8 mouse cellular contexts compared by ENCODE assay signal in genomic region chr11:102881314-102882198, GRCm38 (mm10). TPM values are rescaled to one million over a fixed set of nuclear protein-coding genes. Genes with fewer than 3 reads are reported as not detected.
DNase-seq lines count a peak whose midpoint lies in the region; ATAC-seq and TF ChIP-seq lines count a peak whose summit lies in the region.

No protein-coding gene starts in this region.

- H3K36me3 ChIP-seq in MEL (ENCODE audit: control insufficient read depth in 1 of 2, insufficient read depth in 2 of 2, low read length in 2 of 2): peaks cover 7 to 22% of the 10 kb centered on the region in 2 experiments
- H3K36me3 ChIP-seq in forebrain, embryonic 13.5 days (ENCODE audit: poor library complexity, severe bottlenecking): peaks cover 12% of the 10 kb centered on the region
- peaks cover 8% of the 10 kb centered on the region; the same call in 1 of the 2 replicates for H3K36me3 ChIP-seq in liver, embryonic 11.5 days (ENCODE audit: control insufficient read depth, insufficient read depth, low read length)
- H3K36me3 ChIP-seq in stomach, postnatal 0 days (ENCODE audit: control insufficient read depth, insufficient read depth, low read length): no peaks in the 10 kb centered on the region; the same call in 1 of the 2 replicates

- TF ChIP-seq RAD21 in MEL (IDR thresholded peaks at IDR 0.05; ENCODE audit: low read depth, low read length): no peak

- H3K79me2 ChIP-seq in MEL (ENCODE audit: control insufficient read depth, insufficient read depth, low read length, poor library complexity): peaks cover 25% of the 10 kb centered on the region

- H3K4me1 ChIP-seq in MEL (ENCODE audit: control insufficient read depth in 1 of 2, insufficient read depth in 2 of 2, low read length in 2 of 2): peaks cover 0 to 28% of the 10 kb centered on the region in 2 experiments; a peak in 3 of 4 replicates
- peaks cover 23% of the 10 kb centered on the region for H3K4me1 ChIP-seq in forebrain, embryonic 13.5 days
- H3K4me1 ChIP-seq in liver, embryonic 11.5 days (replicated peaks; ENCODE audit: control insufficient read depth, insufficient read depth, low read length): peaks cover 15% of the 10 kb centered on the region
- H3K4me1 ChIP-seq in stomach, postnatal 0 days (replicated peaks; ENCODE audit: control insufficient read depth, insufficient read depth): 0 out of 2 replicates have a peak, but pooled peaks cover 3% of the 10 kb centered on the region

- 17% methylated on average over 13 of the region's 13 CpGs for WGBS in forebrain, embryonic 13.5 days
- WGBS in liver, embryonic 11.5 days: 17% methylated on average over 13 of the region's 13 CpGs
- WGBS in stomach, postnatal 0 days: 13% methylated on average over 13 of the region's 13 CpGs

- peak; percentile 65 to 66; a peak in 3 of 4 replicates for TF ChIP-seq EP300 in MEL (IDR thresholded peaks at IDR 0.05; ENCODE audit: low read depth in 1 of 2, low read length in 2 of 2)
- no peak for TF ChIP-seq EP300 in stomach, postnatal 0 days (optimal IDR thresholded peaks at IDR 0.05)

- peak overlapping the region; percentile 77 for H3K4me2 ChIP-seq in forebrain, embryonic 13.5 days
- H3K4me2 ChIP-seq in liver, embryonic 11.5 days: peak overlapping the region; percentile 79
- peak overlapping the region; percentile 75 for H3K4me2 ChIP-seq in stomach, postnatal 0 days (replicated peaks; ENCODE audit: low read depth)

- H3K27me3 ChIP-seq in MEL (ENCODE audit: control insufficient read depth in 1 of 2, insufficient read depth in 2 of 2, low read length in 2 of 2): no peaks in the 10 kb centered on the region
- H3K27me3 ChIP-seq in forebrain, embryonic 13.5 days: no peaks in the 10 kb centered on the region
- peaks cover 12% of the 10 kb centered on the region; the same call in 1 of the 2 replicates for H3K27me3 ChIP-seq in liver, embryonic 11.5 days (replicated peaks; ENCODE audit: control insufficient read depth, insufficient read depth, low read length)
- H3K27me3 ChIP-seq in stomach, postnatal 0 days (ENCODE audit: control insufficient read depth, insufficient read depth, low read length): no peaks in the 10 kb centered on the region

- no peaks in the 10 kb centered on the region for H3K9me3 ChIP-seq in MEL (replicated peaks; ENCODE audit: insufficient read depth, low read length)
- H3K9me3 ChIP-seq in forebrain, embryonic 13.5 days (replicated peaks): no peaks in the 10 kb centered on the region
- H3K9me3 ChIP-seq in liver, embryonic 11.5 days (ENCODE audit: control insufficient read depth, low read length): no peaks in the 10 kb centered on the region
- no peaks in the 10 kb centered on the region for H3K9me3 ChIP-seq in stomach, postnatal 0 days (ENCODE audit: control insufficient read depth, low read length)

- no peak for TF ChIP-seq CTCF in MEL (IDR thresholded peaks at IDR 0.05 in 2 of 3, conservative IDR thresholded peaks at IDR 0.05 in 1 of 3; ENCODE audit: control insufficient read depth in 1 of 3, insufficient read depth in 1 of 3, low read depth in 2 of 3, low read length in 3 of 3, poor library complexity in 1 of 3, severe bottlenecking in 1 of 3)
- TF ChIP-seq CTCF in stomach, postnatal 0 days (IDR thresholded peaks at IDR 0.05; ENCODE audit: low read depth): no peak

- TF ChIP-seq POLR2A in MEL (IDR thresholded peaks at IDR 0.05; ENCODE audit: control insufficient read depth in 1 of 2, insufficient read depth in 1 of 2, low read depth in 1 of 2, low read length in 2 of 2, poor library complexity in 1 of 2): no peak; a peak in 1 of 4 replicates

- no peak for ATAC-seq in forebrain, embryonic 13.5 days
- ATAC-seq in liver, embryonic 11.5 days (replicated peaks; ENCODE audit: low FRiP score): peak; percentile 35; the same call in 1 of the 2 replicates
- ATAC-seq in stomach, postnatal 0 days (ENCODE audit: low FRiP score, low TSS enrichment): no peak; the same call in 1 of the 2 replicates

- peak overlapping the region; percentile 90 for H3K27ac ChIP-seq in MEL (ENCODE audit: control insufficient read depth, low read depth, low read length)
- H3K27ac ChIP-seq in forebrain, embryonic 13.5 days: peak overlapping the region; percentile 79
- H3K27ac ChIP-seq in liver, embryonic 11.5 days (ENCODE audit: low read depth, low read length): no peak overlapping the region
- no peak overlapping the region for H3K27ac ChIP-seq in stomach, postnatal 0 days (replicated peaks)

- peak overlapping the region; percentile 40 to 68 for H3K4me3 ChIP-seq in MEL (ENCODE audit: control insufficient read depth in 1 of 2, insufficient read depth in 1 of 2, low read depth in 2 of 2, low read length in 2 of 2)
- peak overlapping the region; percentile 66 for H3K4me3 ChIP-seq in forebrain, embryonic 13.5 days
- peak overlapping the region; percentile 87 for H3K4me3 ChIP-seq in liver, embryonic 11.5 days (ENCODE audit: low read depth, low read length)
- H3K4me3 ChIP-seq in stomach, postnatal 0 days (ENCODE audit: low read depth, low read length): peak overlapping the region; percentile 69

- DNase-seq in kidney, adult 11 months: peak; percentile 5
- DNase-seq in kidney, postnatal 10 days: no peak
- DNase-seq in MEL (ENCODE audit: low read depth, low spot score): peak; percentile 79
- no peak for DNase-seq in liver, embryonic 11.5 days (ENCODE audit: low spot score)
- no peak for DNase-seq in stomach, postnatal 0 days (ENCODE audit: low spot score)
- no peak for DNase-seq in ovary, postnatal 10 days (ENCODE audit: low spot score)
- DNase-seq in retina, postnatal 1 day: no peak

- H3K9ac ChIP-seq in MEL (ENCODE audit: control insufficient read depth, low read depth, low read length, poor library complexity, severe bottlenecking): peak overlapping the region; percentile 89
- H3K9ac ChIP-seq in forebrain, embryonic 13.5 days: peak overlapping the region; percentile 83
- peak overlapping the region; percentile 39 for H3K9ac ChIP-seq in liver, embryonic 11.5 days (ENCODE audit: low read depth, low read length)
- H3K9ac ChIP-seq in stomach, postnatal 0 days (ENCODE audit: low read length): peak overlapping the region; percentile 82

TF ChIP-seq in MEL, 35 proteins besides CTCF, POLR2A, EP300 and RAD21 (continues in another document):
- TF ChIP-seq MEF2A (IDR thresholded peaks at IDR 0.05; ENCODE audit: extremely low read depth, insufficient replicate concordance, low read depth, low read length, poor library complexity, severe bottlenecking) (no peak), SMC3 (IDR thresholded peaks at IDR 0.05; ENCODE audit: low read depth, low read length) (no peak), USF1 (IDR thresholded peaks at IDR 0.05; ENCODE audit: low read depth, low read length) (0 out of 2 replicates have a peak, but pooled peaks have one; percentile 25), MAZ (IDR thresholded peaks at IDR 0.05; ENCODE audit: low read depth, low read length) (no peak), MAFK (IDR thresholded peaks at IDR 0.05; ENCODE audit: borderline replicate concordance, low read depth, low read length) (no peak), NELFE (IDR thresholded peaks at IDR 0.05; ENCODE audit: low read depth, low read length) (no peak), GATA1 (IDR thresholded peaks at IDR 0.05; ENCODE audit: low read depth, low read length) (peak; percentile 75), TBP (IDR thresholded peaks at IDR 0.05; ENCODE audit: low read depth, low read length) (peak; percentile 47; the same call in 1 of the 2 replicates)

RNA-seq across cellular contexts. Expression of gene Ccdc103, which starts 0.6 kb away (rescaled TPM):
- total RNA-seq in MEL (2012; rRNA removed): 1.6 and 2.1 TPM in 2 replicates
- 1 to 10 TPM in 1 of 2 experiments, not detected in 1; 1.4 TPM for polyA plus RNA-seq in MEL (2012; ENCODE audit: insufficient read depth in 1 of 2, insufficient read length in 2 of 2, low read depth in 1 of 2, low replicate concordance in 2 of 2, missing spikeins in 1 of 2)
- 1.8 and 2.8 TPM in 2 replicates for polyA plus RNA-seq in forebrain, embryonic 13.5 days (2015; fragmentation: Nextera tagmentation; extraction: Ambion mirVana)
- 0.78 and 1.1 TPM in 2 replicates for polyA plus RNA-seq in liver, embryonic 11.5 days (2014; fragmentation: Nextera tagmentation; extraction: Ambion mirVana)
- 0.30 and 0.56 TPM in 2 replicates for polyA plus RNA-seq in stomach, postnatal 0 days (2015; fragmentation: Nextera tagmentation; extraction: Ambion mirVana)

RNA-seq across cellular contexts. Expression of gene Eftud2, which starts 0.8 kb away (rescaled TPM):
- 261 and 266 TPM in 2 replicates for total RNA-seq in MEL (2012; rRNA removed)
- polyA plus RNA-seq in MEL (2012; ENCODE audit: insufficient read depth in 1 of 2, insufficient read length in 2 of 2, low read depth in 1 of 2, low replicate concordance in 2 of 2, missing spikeins in 1 of 2): 1,000 to 10,000 TPM in 1 of 2 experiments, 100 to 1,000 TPM in 1; 424 to 1,215 TPM
- polyA plus RNA-seq in forebrain, embryonic 13.5 days (2015; fragmentation: Nextera tagmentation; extraction: Ambion mirVana): 199 and 235 TPM in 2 replicates
- polyA plus RNA-seq in liver, embryonic 11.5 days (2014; fragmentation: Nextera tagmentation; extraction: Ambion mirVana): 259 and 279 TPM in 2 replicates
- polyA plus RNA-seq in stomach, postnatal 0 days (2015; fragmentation: Nextera tagmentation; extraction: Ambion mirVana): 62.0 and 65.2 TPM in 2 replicates

RNA-seq across cellular contexts. Expression of gene Fam187a, which starts 3.4 kb away (rescaled TPM):
- 0.08 TPM in 1 of 2 replicates, not detected in the other for total RNA-seq in MEL (2012; rRNA removed)
- polyA plus RNA-seq in MEL (2012; ENCODE audit: insufficient read depth in 1 of 2, insufficient read length in 2 of 2, low read depth in 1 of 2, low replicate concordance in 2 of 2, missing spikeins in 1 of 2): under 1 TPM in 1 of 2 experiments, not detected in 1; 0.08 TPM
- not detected in 2 replicates for polyA plus RNA-seq in forebrain, embryonic 13.5 days (2015; fragmentation: Nextera tagmentation; extraction: Ambion mirVana)
- not detected in 2 replicates for polyA plus RNA-seq in liver, embryonic 11.5 days (2014; fragmentation: Nextera tagmentation; extraction: Ambion mirVana)
- not detected in 2 replicates for polyA plus RNA-seq in stomach, postnatal 0 days (2015; fragmentation: Nextera tagmentation; extraction: Ambion mirVana)

RNA-seq across cellular contexts. Expression of gene Gfap, which starts 19.2 kb away (rescaled TPM):
- 1.3 and 2.0 TPM in 2 replicates for total RNA-seq in MEL (2012; rRNA removed)
- polyA plus RNA-seq in MEL (2012; ENCODE audit: insufficient read depth in 1 of 2, insufficient read length in 2 of 2, low read depth in 1 of 2, low replicate concordance in 2 of 2, missing spikeins in 1 of 2): 1 to 10 TPM in 1 of 2 experiments, not detected in 1; 2.5 TPM
- not detected in 2 replicates for polyA plus RNA-seq in forebrain, embryonic 13.5 days (2015; fragmentation: Nextera tagmentation; extraction: Ambion mirVana)
- 2.4 and 2.8 TPM in 2 replicates for polyA plus RNA-seq in liver, embryonic 11.5 days (2014; fragmentation: Nextera tagmentation; extraction: Ambion mirVana)
- polyA plus RNA-seq in stomach, postnatal 0 days (2015; fragmentation: Nextera tagmentation; extraction: Ambion mirVana): 0.68 and 1.1 TPM in 2 replicates

RNA-seq across cellular contexts. Expression of gene Kif18b, which starts 43.4 kb away (rescaled TPM):
- total RNA-seq in MEL (2012; rRNA removed): 36.1 and 40.8 TPM in 2 replicates
- 100 to 1,000 TPM in 1 of 2 experiments, 10 to 100 TPM in 1; 45.7 to 116 TPM for polyA plus RNA-seq in MEL (2012; ENCODE audit: insufficient read depth in 1 of 2, insufficient read length in 2 of 2, low read depth in 1 of 2, low replicate concordance in 2 of 2, missing spikeins in 1 of 2)
- polyA plus RNA-seq in forebrain, embryonic 13.5 days (2015; fragmentation: Nextera tagmentation; extraction: Ambion mirVana): 10.3 and 10.7 TPM in 2 replicates
- 10.3 TPM in 2 replicates for polyA plus RNA-seq in liver, embryonic 11.5 days (2014; fragmentation: Nextera tagmentation; extraction: Ambion mirVana)
- 1.1 and 1.3 TPM in 2 replicates for polyA plus RNA-seq in stomach, postnatal 0 days (2015; fragmentation: Nextera tagmentation; extraction: Ambion mirVana)

Comparison
In these comparisons a context has a peak if more than half of its experiments do, and no peak if none do; other contexts are left out.
1. DNase-seq: peak in kidney, adult 11 months (single experiment) and MEL (single experiment); none in kidney, postnatal 10 days (single experiment), liver, embryonic 11.5 days (single experiment), stomach, postnatal 0 days (single experiment), ovary, postnatal 10 days (single experiment) and retina, postnatal 1 day (single experiment).
2. H3K27ac ChIP-seq: peak in MEL (single experiment) and forebrain, embryonic 13.5 days (single experiment); none in liver, embryonic 11.5 days (single experiment) and stomach, postnatal 0 days (single experiment).
3. H3K9ac ChIP-seq: peak in every context shown above with its lines; median percentile 89 in MEL; 83 in forebrain, embryonic 13.5 days; 82 in stomach, postnatal 0 days; 39 in liver, embryonic 11.5 days.
4. Peak in every context shown above with its lines, with median percentiles within 50 percentile points of each other: H3K4me3 ChIP-seq and H3K4me2 ChIP-seq.